Mouse (Mus musculus) megakaryocyte progenitor cell, adult 5-6 weeks (primary cell): Measurements from ENCODE around the gene Ppp2r5e. TPM values are rescaled to one million over a fixed set of nuclear protein-coding genes. Genes with fewer than 3 reads are reported as not detected.
"Not testable (repeated sequence)": the region's sequence is repeated elsewhere in the genome, so short reads cannot be mapped to it uniquely, and the experiment has no call there.

Source experiments
- ATAC-seq: replicated peaks from 2 replicates; pipeline ENCODE4 v1.8.0; 2016; ENCODE audit warnings: mild to moderate bottlenecking, moderate TSS enrichment, inconsistent platforms; ENCODE audit not compliant: poor library complexity
- total RNA-seq, 2 experiments: library from RNA; stranded (forward) in 1 of 2; stranded (reverse) in 1 of 2; fragments of 157-497, 149-512 nt in 1 of 2; fragments of 200-1000 nt in 1 of 2; gene quantifications; 2 replicates each; pipeline versions ENCODE4 v1.2.3 to v1.2.4; 2015 to 2017

Ppp2r5e gene
- total RNA-seq, 2 experiments from 2014 or later = 11.9 to 35.2 TPM

DNA sequence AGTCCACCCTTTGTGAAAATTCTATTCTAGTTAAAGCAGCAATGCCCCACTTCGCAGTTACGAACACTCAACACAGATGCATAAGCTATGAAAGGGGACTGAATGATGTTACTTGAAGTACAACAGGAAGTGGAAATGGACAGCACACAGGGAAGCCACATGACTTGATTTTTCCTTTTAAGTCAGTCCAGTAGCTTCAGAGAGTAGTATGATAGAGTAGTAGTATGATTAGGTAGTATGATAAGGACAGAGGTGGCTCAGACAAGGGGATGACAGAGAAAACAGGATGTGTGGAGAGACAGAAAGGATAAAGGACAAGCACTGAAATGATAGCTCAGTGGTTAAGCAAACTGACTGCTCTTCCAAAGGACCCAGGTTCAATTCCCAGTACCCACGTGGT lies 101.4 kb downstream of the Ppp2r5e start:
- ATAC-seq = no peak

DNA sequence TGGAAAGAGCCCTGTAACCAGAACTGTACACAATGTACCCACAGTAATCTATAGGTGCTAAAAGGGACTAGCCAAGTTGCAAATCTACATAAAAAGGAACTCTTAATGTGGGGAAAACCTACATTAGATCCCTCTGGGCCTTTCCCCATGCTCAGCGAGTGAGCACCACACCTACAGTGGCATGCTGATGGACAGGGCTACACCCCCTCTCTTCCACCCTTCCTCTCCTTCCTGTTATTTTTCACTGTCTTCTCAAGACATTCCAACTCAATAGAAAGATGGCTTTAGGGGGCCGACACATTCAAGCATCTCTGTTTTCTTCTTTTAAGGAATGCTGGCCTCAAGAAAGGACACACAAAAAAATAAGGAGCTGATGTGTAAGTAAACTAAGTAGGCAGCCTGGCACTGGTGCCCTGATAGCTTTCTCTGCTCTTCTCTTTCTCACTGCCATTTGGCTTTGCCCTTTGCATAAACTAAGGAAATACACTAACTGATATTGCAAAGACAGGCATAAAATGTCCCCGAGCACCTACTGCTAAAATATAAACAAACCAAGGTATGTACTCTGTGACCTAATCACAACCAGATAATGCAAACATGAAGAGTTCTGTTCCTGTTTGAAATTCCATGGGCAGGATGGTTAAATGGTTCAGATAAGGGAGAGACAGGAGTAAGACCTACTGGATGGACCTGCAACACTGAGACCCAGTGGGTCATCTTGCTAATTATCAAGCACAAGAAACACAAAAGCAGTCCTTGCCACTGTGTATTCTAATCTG lies 103.3 kb downstream of the Ppp2r5e start:
- ATAC-seq = no peak

- ATAC-seq = not testable (repeated sequence)
Measured at GRCm38 (mm10) chr12:75492148-75492547, 103.9 kb downstream of the Ppp2r5e start.

DNA sequence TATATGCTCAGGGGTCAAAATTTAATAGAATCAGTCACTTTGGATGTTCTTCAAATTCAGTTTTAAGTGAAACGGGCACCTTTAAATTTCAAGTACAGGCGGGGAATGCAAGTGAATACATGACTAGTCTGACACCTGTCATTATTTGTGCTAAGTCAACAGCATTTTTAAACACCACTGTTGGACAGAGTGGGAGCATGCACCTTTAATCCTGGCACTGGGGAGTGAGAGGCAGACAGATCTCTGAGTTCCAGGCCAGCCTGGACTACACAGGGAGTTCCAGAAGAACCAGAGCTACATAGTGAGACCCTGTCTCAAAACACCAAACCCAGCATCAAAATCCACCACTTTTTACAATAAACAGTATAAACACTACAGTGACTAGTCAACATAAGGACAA lies 108.5 kb downstream of the Ppp2r5e start:
- ATAC-seq = no peak

GRCm38 (mm10) chr12:75486568-75487286 lies 109.3 kb downstream of the Ppp2r5e start:
- no peak for ATAC-seq

- ATAC-seq = no peak; the same call in 1 of the 2 replicates
Measured at GRCm38 (mm10) chr12:75482781-75483180, 113.3 kb downstream of the Ppp2r5e start.

GRCm38 (mm10) chr12:75482015-75482414 lies 114.0 kb downstream of the Ppp2r5e start:
- 0 out of 2 replicates have a peak, but pooled peaks have one; percentile 23 for ATAC-seq

DNA sequence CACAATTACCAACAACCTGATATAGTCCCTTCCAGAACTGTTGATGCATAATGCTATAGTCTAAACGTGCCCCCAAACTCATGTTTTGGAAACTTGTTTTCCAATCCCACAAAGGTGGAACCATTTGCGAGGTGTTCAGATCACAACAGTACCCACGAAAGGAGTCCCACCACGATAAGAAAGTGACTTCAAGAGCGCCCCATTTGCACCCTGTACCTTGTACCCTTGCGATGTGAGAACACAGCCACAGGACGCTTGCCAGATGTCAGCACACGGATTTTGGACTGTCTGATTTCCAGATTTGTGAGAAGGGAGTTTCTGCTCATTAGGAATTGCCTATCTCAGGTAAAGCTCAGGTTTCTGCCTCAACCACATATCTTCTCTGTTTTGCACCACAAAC lies 116.0 kb downstream of the Ppp2r5e start:
- no peak for ATAC-seq

- no peak for ATAC-seq
Measured at GRCm38 (mm10) chr12:75479375-75479898, 116.6 kb downstream of the Ppp2r5e start.

GRCm38 (mm10) chr12:75478596-75478995 lies 117.4 kb downstream of the Ppp2r5e start:
- ATAC-seq = no peak

DNA sequence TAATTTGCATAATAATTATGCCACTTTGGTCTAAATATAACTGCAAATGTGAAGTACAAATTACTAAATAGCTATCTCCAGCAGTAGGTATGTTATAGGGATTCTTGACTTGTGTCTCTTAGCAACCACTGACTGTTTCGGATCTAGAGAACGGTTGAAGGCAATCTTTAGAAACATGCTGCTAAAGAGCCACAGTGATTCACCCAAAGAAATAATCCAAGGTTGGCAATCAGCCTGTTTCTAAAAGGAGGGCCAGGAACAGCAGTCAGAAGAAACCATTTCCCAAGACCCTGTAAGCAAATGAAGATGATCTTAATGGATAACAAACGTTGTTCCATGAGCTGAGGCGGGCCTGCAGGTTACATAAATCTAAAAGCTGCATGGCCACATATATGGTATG lies 117.9 kb downstream of the Ppp2r5e start:
- ATAC-seq = no peak

DNA sequence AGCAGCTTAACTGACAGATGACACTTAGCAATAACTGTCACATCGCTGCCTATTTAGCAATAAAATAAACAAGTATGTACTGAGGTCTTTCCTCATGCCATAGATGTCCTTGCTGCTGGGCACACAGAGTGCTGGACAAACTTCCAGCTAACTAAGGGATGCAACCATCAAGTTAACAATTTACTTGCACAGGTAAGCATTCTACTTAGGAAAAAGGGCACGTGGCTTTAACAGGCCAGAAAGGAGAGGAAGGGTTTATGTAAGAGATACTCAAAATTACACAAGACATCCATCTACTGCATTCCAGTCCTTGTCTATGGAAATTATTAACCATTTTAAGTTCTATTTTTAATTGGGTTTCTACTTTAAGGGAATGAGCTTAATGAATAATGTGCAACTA lies 123.0 kb downstream of the Ppp2r5e start:
- no peak for ATAC-seq

GRCm38 (mm10) chr12:75472107-75472506 lies 123.9 kb downstream of the Ppp2r5e start:
- no peak for ATAC-seq

- ATAC-seq = no peak
Measured at GRCm38 (mm10) chr12:75467814-75468213, 128.2 kb downstream of the Ppp2r5e start.

DNA sequence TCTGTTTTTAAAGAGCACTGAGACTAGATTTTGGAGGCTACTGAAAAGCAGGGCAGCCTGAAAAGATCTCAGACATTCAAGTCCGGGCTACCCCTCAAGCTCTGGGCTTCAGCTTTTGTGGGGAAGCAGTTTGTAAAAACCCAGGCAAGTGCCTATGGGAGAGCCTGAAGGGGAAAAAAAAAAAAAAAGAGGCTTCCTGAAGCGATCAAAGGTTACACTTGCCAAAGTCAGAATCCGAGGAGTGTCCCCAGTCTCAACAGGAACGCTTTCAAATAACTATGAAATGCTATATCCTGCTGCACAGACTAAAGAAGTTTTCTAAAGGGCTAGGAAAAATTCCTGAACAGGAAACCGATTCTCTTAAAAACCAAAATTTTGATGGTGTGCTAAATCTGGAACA lies 128.9 kb downstream of the Ppp2r5e start:
- ATAC-seq = no peak

GRCm38 (mm10) chr12:75466206-75466605 lies 129.8 kb downstream of the Ppp2r5e start:
- no peak for ATAC-seq

DNA sequence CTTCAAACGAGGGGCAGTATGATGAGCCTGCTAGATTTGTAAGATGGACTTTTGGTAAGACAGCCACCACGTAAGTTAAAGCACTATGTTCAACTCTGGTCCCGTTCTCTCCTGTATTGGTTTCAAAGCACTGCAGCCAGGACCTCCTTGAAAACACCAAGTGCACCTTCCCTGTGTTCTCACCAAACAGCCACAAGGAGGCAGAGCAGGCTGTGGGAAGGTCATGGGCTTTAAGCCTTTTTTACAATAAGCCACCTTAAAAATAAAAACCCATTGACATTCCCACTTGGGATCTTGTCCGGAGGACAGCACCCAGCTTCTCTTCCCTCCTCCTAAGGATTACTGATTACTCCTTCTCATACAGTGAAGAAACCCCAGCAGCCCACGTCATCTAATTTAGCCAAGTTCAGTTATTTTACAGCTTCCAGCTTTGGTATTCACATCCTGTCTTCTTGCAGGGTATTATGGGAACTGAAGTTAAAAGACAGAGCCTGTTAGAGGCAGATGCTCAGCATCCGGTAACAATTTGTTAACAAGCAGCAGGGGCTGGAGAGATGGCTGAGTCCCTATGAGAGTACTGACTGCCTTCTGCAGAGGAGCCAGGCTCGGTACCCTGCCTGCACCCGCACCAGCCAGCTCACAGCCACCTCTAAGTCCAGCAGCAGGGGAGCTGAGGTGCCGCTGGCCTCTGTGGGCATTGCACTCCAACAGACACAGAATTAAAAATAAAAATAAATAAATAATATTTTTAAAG lies 131.9 kb downstream of the Ppp2r5e start:
- ATAC-seq = peak; percentile 60

DNA sequence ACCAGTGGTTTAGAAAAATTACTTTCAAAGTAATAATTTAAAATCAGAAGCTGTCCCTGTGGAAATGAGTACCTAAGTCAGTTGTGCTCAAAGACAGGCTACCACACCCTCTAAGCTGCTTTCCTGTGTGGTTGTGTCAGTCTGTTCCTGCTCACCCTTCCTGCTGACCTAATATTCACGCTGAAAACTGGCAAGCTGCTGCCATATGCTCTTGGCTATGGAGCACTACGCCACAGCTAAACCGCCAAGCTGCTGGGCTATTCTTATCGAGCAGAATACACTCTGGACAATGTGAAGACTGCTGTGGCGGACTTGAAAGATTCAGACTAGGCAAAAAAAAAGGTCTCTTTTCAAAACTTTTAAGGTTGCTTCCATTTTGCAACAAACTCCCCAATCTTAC lies 135.5 kb downstream of the Ppp2r5e start:
- ATAC-seq = 0 out of 2 replicates have a peak, but pooled peaks have one; percentile 23

GRCm38 (mm10) chr12:75459656-75460055 lies 136.4 kb downstream of the Ppp2r5e start:
- ATAC-seq = no peak

GRCm38 (mm10) chr12:75453441-75453840 lies 142.6 kb downstream of the Ppp2r5e start:
- peak; percentile 39; the same call in 1 of the 2 replicates for ATAC-seq

GRCm38 (mm10) chr12:75453027-75453426 lies 143.0 kb downstream of the Ppp2r5e start:
- ATAC-seq = no peak
